Mouse (Mus musculus) small intestine, adult 2 months (tissue): ENCODE data around the gene Gm10203.

Experiments
- CTCF ChIP-seq: fragments of 200-500 bp; IDR thresholded peaks from 2 replicates; pipeline ENCODE4 v1.5.1; 2012; ENCODE audit warnings: low read depth, mild to moderate bottlenecking, control low read depth, inconsistent platforms, low read length, moderate library complexity, mixed read lengths; ENCODE audit not compliant: insufficient replicate concordance, insufficient read length; ENCODE audit errors: extremely low read depth
- POLR2A ChIP-seq: fragments of 200-500 bp; IDR thresholded peaks from 2 replicates; pipeline ENCODE4 v1.6.1; 2012; ENCODE audit warnings: low read depth, mild to moderate bottlenecking, control low read depth, inconsistent platforms, low read length, moderate library complexity

GRCm38 (mm10) chr6:149108909-149109308, 21.1 kb upstream of the Gm10203 start:
- TF ChIP-seq POLR2A (no peak), CTCF (no peak)
